Mouse (Mus musculus): ENCODE measurements around the gene F830045P16Rik.

F830045P16Rik gene

DNA sequence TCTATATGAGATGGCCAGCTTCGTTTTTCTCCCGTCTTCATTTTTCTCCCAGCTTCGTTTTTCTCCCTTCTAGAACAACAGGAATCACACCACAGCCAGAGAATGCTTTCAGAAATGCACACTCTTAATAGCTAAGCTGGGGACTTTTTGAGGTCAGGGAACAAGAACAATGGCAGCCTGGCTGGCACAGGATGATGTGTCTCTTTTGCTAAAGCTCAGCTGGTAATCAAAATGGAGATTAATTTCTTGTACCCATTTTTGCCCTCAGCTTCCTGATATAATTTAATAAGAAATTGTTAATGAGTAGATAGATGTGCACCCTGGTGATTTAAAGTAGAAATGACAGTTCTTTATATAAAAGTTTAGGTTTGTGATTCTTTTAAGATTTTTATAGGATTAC lies 112.7 kb downstream of the F830045P16Rik start:
- TF ChIP-seq GATA4 (IDR thresholded peaks at IDR 0.05; ENCODE audit: insufficient replicate concordance, low read length), result no peak

DNA sequence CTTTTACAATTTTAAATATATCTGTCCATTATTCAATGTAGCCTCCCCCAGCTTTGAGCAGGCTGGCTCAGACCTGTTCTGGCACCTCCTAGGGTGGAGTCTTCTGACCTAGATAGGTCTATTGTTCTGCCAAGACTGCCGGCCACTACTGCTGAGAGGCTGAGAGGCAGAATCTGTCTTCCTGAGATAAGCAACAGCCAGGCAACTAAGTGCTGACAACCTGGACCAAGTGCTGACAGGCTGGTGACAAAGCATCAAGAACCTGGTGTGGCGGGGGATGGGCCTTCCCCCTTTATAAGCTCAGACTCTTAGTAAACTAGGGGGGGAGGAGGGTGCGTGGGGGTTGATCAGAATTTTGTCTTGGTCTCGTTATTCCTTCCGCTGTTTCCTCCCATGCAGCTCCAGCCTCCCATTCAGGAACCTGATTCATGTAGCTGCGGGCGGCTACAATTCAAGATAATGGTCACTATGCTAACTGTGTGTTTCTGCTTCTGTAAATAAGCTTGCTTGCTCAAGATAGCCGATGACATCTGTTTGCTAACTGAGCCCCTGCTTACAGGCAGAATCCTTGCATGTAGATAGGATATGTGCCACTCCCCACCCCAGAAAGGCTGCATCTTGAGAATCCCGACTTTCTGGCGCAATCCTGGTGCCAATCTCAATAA lies 115.4 kb downstream of the F830045P16Rik start:
- TF ChIP-seq GATA4 (IDR thresholded peaks at IDR 0.05; ENCODE audit: insufficient replicate concordance, low read length), result no peak

DNA sequence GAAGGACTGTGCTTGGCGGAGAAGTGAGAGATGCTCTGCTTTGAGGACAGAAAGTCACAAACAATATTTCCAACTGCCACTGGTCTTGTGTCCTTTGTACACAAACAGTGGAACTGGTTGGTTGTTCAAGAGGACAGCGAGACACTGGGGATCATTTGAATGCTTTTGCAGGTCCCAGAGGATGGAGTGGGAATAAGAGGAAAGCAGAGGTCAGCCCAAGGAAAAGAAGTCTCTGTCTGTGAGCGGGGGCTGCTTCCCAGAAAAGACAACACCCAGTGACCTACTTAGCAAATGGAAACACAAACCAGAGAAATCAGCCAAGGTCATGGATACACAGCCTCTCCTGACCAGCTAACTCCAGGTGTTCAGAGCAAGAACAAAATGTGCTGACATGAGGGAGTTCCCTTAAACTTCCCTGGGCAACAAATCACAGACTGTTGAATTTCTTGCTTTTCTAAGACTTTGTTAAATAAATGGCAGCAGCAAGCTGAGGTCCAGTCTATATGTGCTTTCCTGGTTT lies 117.0 kb downstream of the F830045P16Rik start:
- no peak for TF ChIP-seq GATA4 (IDR thresholded peaks at IDR 0.05; ENCODE audit: insufficient replicate concordance, low read length)

- TF ChIP-seq GATA4 (IDR thresholded peaks at IDR 0.05; ENCODE audit: insufficient replicate concordance, low read length), result no peak
Observed at GRCm38 (mm10) chr2:129414593-129414992, 121.8 kb downstream of the F830045P16Rik start.

GRCm38 (mm10) chr2:129413488-129413887 lies 122.9 kb downstream of the F830045P16Rik start:
- no peak for TF ChIP-seq GATA4 (IDR thresholded peaks at IDR 0.05; ENCODE audit: insufficient replicate concordance, low read length)

GRCm38 (mm10) chr2:129411651-129412050 lies 124.8 kb downstream of the F830045P16Rik start:
- no peak for TF ChIP-seq GATA4 (IDR thresholded peaks at IDR 0.05; ENCODE audit: insufficient replicate concordance, low read length)

DNA sequence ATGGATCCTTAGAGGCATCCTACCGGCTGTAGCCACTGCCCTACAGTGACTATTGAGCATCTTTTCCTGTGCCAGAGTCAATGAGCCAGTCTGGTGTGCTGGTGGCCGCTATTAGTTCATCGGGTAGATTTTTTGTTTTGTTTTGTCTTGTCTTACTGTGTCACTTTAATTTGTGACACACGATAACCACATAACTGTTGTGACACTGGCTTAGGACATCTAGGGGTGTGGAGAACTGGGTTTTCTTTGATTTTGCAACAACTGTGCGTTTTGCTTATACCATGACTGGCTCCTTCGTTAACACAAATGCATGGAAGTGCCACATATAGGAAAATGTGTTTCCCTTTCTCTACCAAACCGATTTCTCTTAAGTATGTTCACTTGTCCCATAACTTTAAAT lies 126.1 kb downstream of the F830045P16Rik start:
- no peak for TF ChIP-seq GATA4 (IDR thresholded peaks at IDR 0.05; ENCODE audit: insufficient replicate concordance, low read length)

DNA sequence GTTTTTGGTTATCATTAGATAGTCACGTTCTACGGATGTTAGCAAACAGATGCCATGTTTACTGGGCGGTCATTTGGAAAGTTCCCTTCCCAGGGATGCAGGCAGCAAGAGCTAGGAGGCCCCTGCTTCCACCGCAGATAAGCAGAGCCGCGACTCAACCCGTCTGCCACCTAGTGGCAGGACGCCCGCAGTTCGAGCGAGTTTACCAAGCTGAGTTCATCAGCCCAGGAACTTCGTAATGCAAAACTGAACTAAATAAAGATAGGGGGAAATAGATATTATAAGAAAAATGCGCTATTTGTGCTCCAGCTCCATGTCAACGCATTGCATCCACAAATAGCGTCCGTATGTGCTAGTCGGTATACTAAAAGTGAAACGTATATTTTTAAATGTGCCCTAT lies 127.9 kb downstream of the F830045P16Rik start:
- TF ChIP-seq GATA4 (IDR thresholded peaks at IDR 0.05; ENCODE audit: insufficient replicate concordance, low read length), result peak; percentile 94; the same call in 1 of the 2 replicates
